Mouse (Mus musculus): ENCODE measurements around the gene Blmh.

DNA sequence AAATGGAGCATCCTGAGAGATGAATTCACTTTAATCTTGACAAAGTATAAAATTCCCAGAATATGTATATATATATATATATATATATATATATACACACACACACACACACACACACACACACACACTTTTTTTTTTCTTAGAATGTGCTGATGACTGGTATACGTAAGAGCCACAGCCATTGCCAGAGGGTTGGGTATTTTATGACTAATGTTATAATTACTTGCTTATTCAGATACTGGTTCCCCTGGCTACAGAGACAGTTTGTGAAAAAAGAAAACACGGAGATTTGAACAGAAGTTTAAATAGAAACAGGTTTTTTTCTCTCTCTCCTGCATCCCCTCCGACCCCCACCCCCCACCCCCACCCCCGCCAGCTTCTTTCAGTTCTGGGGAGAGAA, 81.3 kb downstream of the Blmh start:
- TF ChIP-seq CTCF (IDR thresholded peaks at IDR 0.05; ENCODE audit: borderline replicate concordance, insufficient read depth, low read depth, low read length), result no peak
- TF ChIP-seq POLR2A (IDR thresholded peaks at IDR 0.05; ENCODE audit: borderline replicate concordance, insufficient read depth, low read length), result no peak

Data from cerebellum, adult 2 months (tissue).